Mouse (Mus musculus) C2C12 (cell line): ENCODE results near the gene Sh3rf3. TPM values are rescaled to one million over a fixed set of nuclear protein-coding genes. Genes with fewer than 3 reads are reported as not detected.

ENCODE experiments used
- H3K27me3 ChIP-seq: one replicate; pipeline ENCODE4 v1.6.1; 2011; ENCODE audit not compliant: control insufficient read depth, insufficient read depth, insufficient read length
- H3K36me3 ChIP-seq: one replicate; pipeline ENCODE4 v1.6.1; 2011; ENCODE audit not compliant: control insufficient read depth, insufficient read depth
- H3K4me3 ChIP-seq: one replicate; pipeline ENCODE4 v1.5.1; 2011; ENCODE audit warnings: mild to moderate bottlenecking, control low read depth; ENCODE audit not compliant: poor library complexity, insufficient read depth, severe bottlenecking
- H3K79me2 ChIP-seq: one replicate; pipeline ENCODE4 v1.6.1; 2011; ENCODE audit not compliant: control insufficient read depth, insufficient read depth
- H3K79me3 ChIP-seq: one replicate; pipeline ENCODE4 v1.6.1; 2011; ENCODE audit warnings: low read depth, control low read depth
- H3ac ChIP-seq: one replicate; pipeline ENCODE3; 2011; ENCODE audit warnings: low read depth; ENCODE audit not compliant: control insufficient read depth, insufficient read length
- CEBPB ChIP-seq: IDR thresholded peaks from one replicate; pipeline ENCODE4 v1.6.1; 2011; ENCODE audit warnings: low read depth, mild to moderate bottlenecking, control low read depth, moderate library complexity
- CTCF ChIP-seq: IDR thresholded peaks from one replicate; pipeline ENCODE4 v1.5.1; 2011; ENCODE audit not compliant: control insufficient read depth, insufficient read depth, insufficient read length
- FOSL1 ChIP-seq: IDR thresholded peaks from one replicate; pipeline ENCODE4 v1.8.0; 2011; ENCODE audit warnings: mild to moderate bottlenecking, low read length; ENCODE audit not compliant: poor library complexity, insufficient read depth, severe bottlenecking
- MAX ChIP-seq: IDR thresholded peaks from one replicate; pipeline ENCODE4 v1.6.1; 2011; ENCODE audit warnings: mild to moderate bottlenecking, control low read depth
- MYOD1 ChIP-seq: IDR thresholded peaks from one replicate; pipeline ENCODE4 v1.6.1; 2011; ENCODE audit warnings: low read depth; ENCODE audit not compliant: control insufficient read depth, insufficient read length
- MYOG ChIP-seq: IDR thresholded peaks from one replicate; pipeline ENCODE4 v1.6.1; 2011; ENCODE audit not compliant: control insufficient read depth, insufficient read length; ENCODE audit errors: extremely low read depth
- USF1 ChIP-seq: IDR thresholded peaks from one replicate; pipeline ENCODE4 v1.6.1; 2011; ENCODE audit warnings: low read depth, mild to moderate bottlenecking, control low read depth, moderate library complexity
- polyA plus RNA-seq: library from polyadenylated mRNA; unstranded; fragments of >200 nt; fragmentation: generic; extraction: Trizol; gene quantifications from one replicate; pipeline ENCODE4 v1.2.1, GENCODE M21; 2012; ENCODE audit warnings: missing spikeins

Sh3rf3 gene
- polyA plus RNA-seq, 1 experiment = 0.14 TPM

GRCm38 (mm10) chr10:58856742-58857141 is 43.6 kb downstream of the Sh3rf3 start:
- no peaks in the 10 kb centered on the region for H3K79me2 ChIP-seq
- TF ChIP-seq MAX (no peak), CEBPB (no peak), MYOG (no peak), USF1 (no peak), FOSL1 (no peak), CTCF (no peak), MYOD1 (no peak)
- H3K79me3 ChIP-seq = no peaks in the 10 kb centered on the region
- no peaks in the 10 kb centered on the region for H3K27me3 ChIP-seq
- H3ac ChIP-seq = no peak overlapping the region
- H3K4me3 ChIP-seq = no peak overlapping the region
- no peaks in the 10 kb centered on the region for H3K36me3 ChIP-seq

- H3K79me3 ChIP-seq = no peaks in the 10 kb centered on the region
- TF ChIP-seq MYOG = no peak
- no peak for TF ChIP-seq FOSL1
- no peak for TF ChIP-seq CTCF
- no peak for TF ChIP-seq CEBPB
- no peak for TF ChIP-seq MYOD1
- no peak for TF ChIP-seq USF1
- no peak for TF ChIP-seq MAX
- H3K4me3 ChIP-seq = no peak overlapping the region
- no peaks in the 10 kb centered on the region for H3K27me3 ChIP-seq
- H3K36me3 ChIP-seq = no peaks in the 10 kb centered on the region
- H3K79me2 ChIP-seq = no peaks in the 10 kb centered on the region
- no peak overlapping the region for H3ac ChIP-seq
Observed at GRCm38 (mm10) chr10:58864735-58865134, 51.6 kb downstream of the Sh3rf3 start.

DNA sequence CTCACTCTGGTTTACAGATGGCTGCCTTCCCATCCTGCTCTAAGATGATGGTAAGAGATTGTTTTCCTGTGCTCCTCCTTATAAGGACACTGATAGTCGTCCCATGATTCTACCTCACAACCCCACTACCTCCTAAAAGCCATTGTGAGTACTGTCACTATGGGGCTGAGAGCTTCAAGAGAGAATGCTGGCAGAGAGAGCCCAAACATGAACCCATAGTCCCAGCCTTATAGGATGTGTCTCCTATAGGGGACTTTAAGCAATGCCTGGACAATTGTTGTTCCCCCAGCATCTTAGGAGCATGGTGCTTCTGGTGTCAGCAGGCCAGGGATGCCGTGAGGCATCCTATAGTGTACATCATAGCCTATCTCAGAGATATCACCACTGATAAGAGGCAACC is 54.4 kb downstream of the Sh3rf3 start:
- no peak overlapping the region for H3K4me3 ChIP-seq
- H3ac ChIP-seq = no peak overlapping the region
- H3K79me2 ChIP-seq = no peaks in the 10 kb centered on the region
- H3K27me3 ChIP-seq = no peaks in the 10 kb centered on the region
- no peaks in the 10 kb centered on the region for H3K79me3 ChIP-seq
- no peak for TF ChIP-seq CTCF
- TF ChIP-seq MYOG = no peak
- no peaks in the 10 kb centered on the region for H3K36me3 ChIP-seq

DNA sequence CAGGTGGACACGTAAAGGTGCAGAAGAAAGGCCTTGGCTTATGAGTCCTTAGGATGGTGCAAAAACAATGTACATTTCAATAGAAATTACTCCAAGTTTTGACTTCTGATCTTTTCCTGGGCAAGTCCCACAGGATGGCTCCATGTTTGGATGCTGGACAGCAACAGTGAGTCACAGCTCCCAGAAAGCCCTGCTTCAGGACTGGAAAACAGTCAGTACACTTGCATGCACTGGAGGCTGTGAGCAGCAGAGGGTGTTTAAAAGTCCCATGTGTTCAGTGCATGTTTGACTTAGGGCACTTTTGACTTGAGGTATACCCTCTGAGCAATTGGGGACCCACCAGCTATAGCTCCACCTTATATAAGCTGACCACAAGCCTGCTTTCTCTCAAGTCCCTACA is 56.7 kb downstream of the Sh3rf3 start:
- H3K79me2 ChIP-seq = no peaks in the 10 kb centered on the region
- no peak overlapping the region for H3K4me3 ChIP-seq
- no peak overlapping the region for H3ac ChIP-seq
- no peaks in the 10 kb centered on the region for H3K27me3 ChIP-seq
- no peaks in the 10 kb centered on the region for H3K36me3 ChIP-seq
- no peaks in the 10 kb centered on the region for H3K79me3 ChIP-seq
- TF ChIP-seq MAX (no peak), MYOG (no peak), CEBPB (no peak), CTCF (no peak), FOSL1 (no peak), MYOD1 (no peak), USF1 (no peak)

DNA sequence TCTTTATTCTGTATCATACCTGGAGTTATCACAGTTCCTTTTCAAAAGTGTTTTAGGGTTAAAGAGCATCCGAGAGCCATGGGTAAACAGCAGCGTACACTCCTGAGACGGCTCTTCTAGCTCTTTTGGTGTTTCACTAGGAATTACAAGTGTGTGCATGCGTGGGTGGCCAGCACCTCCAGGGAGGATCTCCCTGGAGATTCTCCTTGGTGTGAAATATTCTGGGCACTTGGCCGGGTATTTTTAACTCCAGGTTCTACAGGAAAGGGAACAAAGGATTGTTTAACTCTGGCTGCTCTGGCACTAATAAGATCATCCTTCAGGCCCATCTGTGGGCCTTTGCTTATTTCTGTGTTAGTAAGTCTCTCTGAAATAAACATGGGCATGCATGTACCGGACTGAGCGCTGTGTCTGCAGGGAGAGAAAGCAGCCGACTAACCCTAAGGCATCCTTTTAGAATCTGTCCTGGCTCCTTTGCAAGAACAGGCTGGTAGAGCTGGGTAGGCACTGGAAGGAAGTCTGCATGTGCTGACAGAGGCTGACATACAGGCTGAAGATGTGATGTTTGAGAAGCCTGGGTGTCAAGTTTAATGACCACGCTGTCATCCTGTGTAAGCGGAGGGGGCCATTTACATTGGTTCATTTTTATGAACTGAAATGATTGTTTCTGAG is 58.1 kb downstream of the Sh3rf3 start:
- TF ChIP-seq USF1 = no peak
- no peak for TF ChIP-seq FOSL1
- TF ChIP-seq MAX = no peak
- TF ChIP-seq MYOG = no peak
- TF ChIP-seq CEBPB = no peak
- TF ChIP-seq MYOD1 = no peak
- TF ChIP-seq CTCF = no peak
- no peaks in the 10 kb centered on the region for H3K79me3 ChIP-seq
- no peak overlapping the region for H3K4me3 ChIP-seq
- no peak overlapping the region for H3ac ChIP-seq
- no peaks in the 10 kb centered on the region for H3K27me3 ChIP-seq
- no peaks in the 10 kb centered on the region for H3K79me2 ChIP-seq
- no peaks in the 10 kb centered on the region for H3K36me3 ChIP-seq

GRCm38 (mm10) chr10:58871821-58872577 is 58.8 kb downstream of the Sh3rf3 start:
- Histone ChIP-seq H3K4me3 (no peak overlapping the region), H3K27me3 (no peaks in the 10 kb centered on the region), H3ac (no peak overlapping the region), H3K79me2 (no peaks in the 10 kb centered on the region), H3K36me3 (no peaks in the 10 kb centered on the region), H3K79me3 (no peaks in the 10 kb centered on the region)
- TF ChIP-seq FOSL1 = no peak
- no peak for TF ChIP-seq MYOG
- TF ChIP-seq USF1 = no peak
- TF ChIP-seq CEBPB = no peak
- TF ChIP-seq CTCF = no peak
- no peak for TF ChIP-seq MAX
- no peak for TF ChIP-seq MYOD1
